Mouse (Mus musculus): Measurements from ENCODE around the gene Senp6. TPM values are rescaled to one million over a fixed set of nuclear protein-coding genes. Genes with fewer than 3 reads are reported as not detected.
"Not testable (repeated sequence)": the region's sequence is repeated elsewhere in the genome, so short reads cannot be mapped to it uniquely, and the experiment has no call there.

The Senp6 gene
- polyA plus RNA-seq, 1 experiment from 2014 or later: 43.1 TPM

GRCm38 (mm10) chr9:80067221-80068027 lies 721 bp downstream of the Senp6 start:
- Histone ChIP-seq H3K27ac (peak overlapping the region; percentile 35), H3K36me3 (ENCODE audit: inconsistent target) (no peaks in the 10 kb centered on the region), H3K79me2 (ENCODE audit: inconsistent target) (peaks cover 46% of the 10 kb centered on the region), H3K4me3 (ENCODE audit: inconsistent target) (peak overlapping the region; percentile 84)
- under 1% methylated on average over 82 of the region's 93 CpGs for WGBS (ENCODE audit: missing documents)

DNA sequence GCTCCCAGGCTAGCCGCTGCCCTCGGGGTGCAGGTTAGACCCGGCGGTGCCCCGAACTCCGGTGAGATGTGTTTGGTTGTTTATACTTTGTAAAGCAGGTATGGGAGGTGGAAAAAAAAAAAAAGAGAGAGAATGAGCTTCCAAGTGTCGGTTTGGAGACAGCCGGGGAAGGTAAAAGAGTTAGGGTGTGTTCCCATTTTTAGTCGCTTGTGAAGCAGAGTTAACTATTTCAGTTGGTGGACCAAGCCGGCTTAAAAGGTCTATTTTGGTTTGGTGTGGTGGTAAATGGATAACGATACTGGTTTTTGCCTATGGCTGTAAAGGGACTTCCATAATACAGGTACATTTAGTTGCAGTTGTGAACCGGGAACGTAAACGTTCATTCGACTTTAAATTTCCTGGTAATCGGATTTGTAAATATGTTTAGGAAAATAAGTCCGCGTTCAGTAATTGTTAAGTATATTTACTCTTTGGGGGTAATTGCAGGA lies 1.4 kb downstream of the Senp6 start:
- H3K4me3 ChIP-seq (ENCODE audit: inconsistent target): peak overlapping the region; percentile 84
- H3K79me2 ChIP-seq (ENCODE audit: inconsistent target): peaks cover 53% of the 10 kb centered on the region
- H3K27ac ChIP-seq: peak overlapping the region; percentile 35
- no peaks in the 10 kb centered on the region for H3K36me3 ChIP-seq (ENCODE audit: inconsistent target)
- under 1% methylated on average over 13 of the region's 18 CpGs for WGBS (ENCODE audit: missing documents)

DNA sequence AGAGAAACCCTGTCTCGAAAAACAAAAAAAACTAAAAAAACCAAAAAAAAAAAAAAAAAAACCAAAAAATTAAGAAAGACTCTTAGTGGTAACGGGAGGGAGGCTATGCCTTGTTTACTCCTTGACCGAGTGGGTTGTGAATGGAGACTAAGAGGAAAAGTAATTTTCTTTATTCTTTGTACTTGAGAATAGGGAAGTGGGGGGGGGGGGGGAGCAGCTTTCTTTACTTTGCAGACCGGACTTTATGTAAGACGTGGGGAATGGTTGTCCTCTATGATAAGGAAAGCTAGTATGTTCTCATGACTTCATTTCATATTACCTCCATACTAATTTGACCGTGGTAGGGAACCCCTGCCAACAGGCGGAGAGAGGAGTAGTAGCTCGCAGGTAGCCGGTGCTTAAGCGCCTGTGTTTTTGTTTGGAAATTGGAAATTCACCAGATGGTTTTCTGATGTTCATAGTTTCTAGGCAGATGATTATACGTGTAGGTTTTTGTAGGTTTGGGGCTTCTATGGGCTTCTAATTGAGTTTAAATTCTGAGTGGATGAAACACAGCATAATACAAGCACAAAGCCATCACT lies 2.1 kb downstream of the Senp6 start:
- peak overlapping the region; percentile 84 for H3K4me3 ChIP-seq (ENCODE audit: inconsistent target)
- no peaks in the 10 kb centered on the region for H3K36me3 ChIP-seq (ENCODE audit: inconsistent target)
- H3K27ac ChIP-seq: no peak overlapping the region
- peaks cover 60% of the 10 kb centered on the region for H3K79me2 ChIP-seq (ENCODE audit: inconsistent target)
- WGBS (ENCODE audit: missing documents): 7% methylated on average over 9 of the region's 11 CpGs

DNA sequence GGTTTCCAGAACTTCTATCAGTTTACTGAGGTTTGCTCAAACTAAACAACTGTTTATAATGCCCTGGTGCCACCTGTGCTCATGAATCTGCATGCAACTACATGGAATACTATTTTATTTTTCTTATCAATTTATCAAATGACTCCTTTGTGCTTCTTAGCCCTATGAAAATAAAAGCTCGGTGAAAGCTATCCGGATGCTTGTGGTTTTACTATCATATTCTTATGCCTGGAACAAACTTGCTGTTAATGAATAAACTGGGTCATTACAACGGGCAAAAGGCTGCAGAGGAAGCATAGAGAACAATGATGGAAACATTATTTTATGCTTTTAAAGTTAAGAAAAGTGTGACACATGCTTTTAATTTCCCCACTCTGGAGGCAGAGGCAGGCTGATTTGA lies 3.3 kb downstream of the Senp6 start:
- Histone ChIP-seq H3K27ac (no peak overlapping the region), H3K4me3 (ENCODE audit: inconsistent target) (no peak overlapping the region), H3K36me3 (ENCODE audit: inconsistent target) (no peaks in the 10 kb centered on the region), H3K79me2 (ENCODE audit: inconsistent target) (peaks cover 72% of the 10 kb centered on the region)
- WGBS (ENCODE audit: missing documents): 44% methylated on average over 3 of the region's 3 CpGs

DNA sequence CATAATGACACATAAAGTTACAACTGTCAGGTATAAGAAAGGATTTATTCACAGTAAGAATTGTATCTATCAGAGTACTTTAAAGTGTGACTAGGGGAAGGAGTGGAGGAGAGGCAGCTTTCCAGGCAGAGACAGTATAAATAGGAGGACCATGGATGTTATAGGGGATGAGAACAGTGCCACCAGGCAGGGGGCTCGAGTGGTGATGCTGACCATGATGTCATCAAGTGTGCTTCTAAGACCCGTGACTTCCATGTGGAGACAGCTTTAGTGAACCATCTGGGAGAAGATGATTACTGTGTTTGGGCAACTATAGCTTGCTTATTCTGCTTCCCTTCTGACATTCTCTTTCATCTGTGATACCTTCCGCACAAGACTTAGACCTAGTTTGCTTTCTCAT lies 4.9 kb downstream of the Senp6 start:
- WGBS (ENCODE audit: missing documents): 61% methylated on average over 3 of the region's 3 CpGs
- H3K27ac ChIP-seq: no peak overlapping the region
- H3K36me3 ChIP-seq (ENCODE audit: inconsistent target): no peaks in the 10 kb centered on the region
- peaks cover 88% of the 10 kb centered on the region for H3K79me2 ChIP-seq (ENCODE audit: inconsistent target)
- no peak overlapping the region for H3K4me3 ChIP-seq (ENCODE audit: inconsistent target)

GRCm38 (mm10) chr9:80074067-80074466 lies 7.4 kb downstream of the Senp6 start:
- Histone ChIP-seq H3K36me3 (ENCODE audit: inconsistent target) (no peaks in the 10 kb centered on the region), H3K27ac (no peak overlapping the region)
- WGBS (ENCODE audit: missing documents): 93% methylated on average over 1 of the region's 1 CpGs

GRCm38 (mm10) chr9:80074949-80075348 lies 8.2 kb downstream of the Senp6 start:
- peaks cover 100% of the 10 kb centered on the region for H3K79me2 ChIP-seq (ENCODE audit: inconsistent target)
- no peak overlapping the region for H3K4me3 ChIP-seq (ENCODE audit: inconsistent target)
- no peaks in the 10 kb centered on the region for H3K36me3 ChIP-seq (ENCODE audit: inconsistent target)
- no peak overlapping the region for H3K27ac ChIP-seq

More at GRCm38 (mm10) chr9:80074067-80074466, 7.4 kb downstream of the Senp6 start:
- Histone ChIP-seq H3K79me2 (ENCODE audit: inconsistent target) (peaks cover 100% of the 10 kb centered on the region), H3K4me3 (ENCODE audit: inconsistent target) (no peak overlapping the region)

- 58% methylated on average over 1 of the region's 1 CpGs for WGBS (ENCODE audit: missing documents)
- peaks cover 100% of the 10 kb centered on the region for H3K79me2 ChIP-seq (ENCODE audit: inconsistent target)
- H3K4me3 ChIP-seq (ENCODE audit: inconsistent target): no peak overlapping the region
- H3K36me3 ChIP-seq (ENCODE audit: inconsistent target): no peaks in the 10 kb centered on the region
- no peak overlapping the region for H3K27ac ChIP-seq
These were observed 14.2 kb downstream of the Senp6 start for GRCm38 (mm10) chr9:80080941-80081340.

GRCm38 (mm10) chr9:80084429-80085092 lies 17.9 kb downstream of the Senp6 start:
- 89% methylated on average over 10 of the region's 10 CpGs for WGBS (ENCODE audit: missing documents)
- no peak overlapping the region for H3K4me3 ChIP-seq (ENCODE audit: inconsistent target)
- peaks cover 100% of the 10 kb centered on the region for H3K79me2 ChIP-seq (ENCODE audit: inconsistent target)
- H3K36me3 ChIP-seq (ENCODE audit: inconsistent target): no peaks in the 10 kb centered on the region
- H3K27ac ChIP-seq: no peak overlapping the region

DNA sequence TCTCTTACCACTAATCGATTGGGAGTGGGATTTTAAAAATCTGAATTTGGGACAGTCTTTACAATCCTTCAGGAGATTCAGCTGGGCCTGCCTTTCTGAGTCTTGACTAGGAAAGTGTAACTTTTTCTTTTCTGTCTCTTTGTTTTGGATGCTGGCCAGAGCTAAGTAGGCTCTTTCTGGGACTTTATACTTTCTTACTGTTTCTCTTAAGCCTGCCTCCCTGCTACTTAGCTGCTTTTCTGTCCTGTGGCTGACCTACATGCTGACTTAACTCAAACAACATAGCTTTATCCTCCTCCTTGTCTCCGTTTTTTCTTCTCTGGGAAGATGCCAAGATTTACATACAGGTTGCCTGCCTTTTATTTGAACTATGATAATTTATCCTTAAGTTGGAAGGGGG lies 19.0 kb downstream of the Senp6 start:
- H3K36me3 ChIP-seq (ENCODE audit: inconsistent target): no peaks in the 10 kb centered on the region
- no peak overlapping the region for H3K27ac ChIP-seq
- 80% methylated on average over 2 of the region's 2 CpGs for WGBS (ENCODE audit: missing documents)
- peaks cover 100% of the 10 kb centered on the region for H3K79me2 ChIP-seq (ENCODE audit: inconsistent target)
- no peak overlapping the region for H3K4me3 ChIP-seq (ENCODE audit: inconsistent target)

GRCm38 (mm10) chr9:80086272-80086966 lies 19.7 kb downstream of the Senp6 start:
- H3K79me2 ChIP-seq (ENCODE audit: inconsistent target): peaks cover 100% of the 10 kb centered on the region
- 58% methylated on average over 5 of the region's 6 CpGs for WGBS (ENCODE audit: missing documents)
- not testable (repeated sequence) for H3K27ac ChIP-seq; H3K36me3 ChIP-seq (ENCODE audit: inconsistent target); H3K4me3 ChIP-seq (ENCODE audit: inconsistent target)

GRCm38 (mm10) chr9:80089409-80089808 lies 22.7 kb downstream of the Senp6 start:
- WGBS (ENCODE audit: missing documents): 90% methylated on average over 3 of the region's 3 CpGs
- H3K36me3 ChIP-seq (ENCODE audit: inconsistent target): 0 out of 2 replicates have a peak, but pooled peaks cover 7% of the 10 kb centered on the region
- H3K4me3 ChIP-seq (ENCODE audit: inconsistent target): no peak overlapping the region
- H3K27ac ChIP-seq: no peak overlapping the region
- peaks cover 83% of the 10 kb centered on the region for H3K79me2 ChIP-seq (ENCODE audit: inconsistent target)

DNA sequence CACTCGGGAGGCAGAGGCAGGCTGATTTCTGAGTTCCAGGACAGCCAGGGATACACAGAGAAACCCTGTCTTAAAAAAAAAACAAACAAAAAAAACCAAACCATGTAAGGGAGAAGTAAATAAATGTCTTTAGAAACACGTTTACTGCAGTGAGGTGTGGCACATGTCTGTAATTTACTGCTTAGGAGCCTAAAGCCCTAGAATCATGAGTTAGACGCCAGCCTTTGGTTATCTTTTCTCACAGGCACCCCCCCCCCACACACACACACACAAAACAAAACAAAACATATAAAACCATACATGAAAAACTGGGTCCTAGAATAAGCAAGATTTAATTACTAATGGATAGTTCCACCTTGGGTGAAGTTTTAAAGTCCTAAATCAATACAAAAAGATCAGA lies 29.6 kb downstream of the Senp6 start:
- 89% methylated on average over 3 of the region's 3 CpGs for WGBS (ENCODE audit: missing documents)
- H3K27ac ChIP-seq: no peak overlapping the region
- H3K36me3 ChIP-seq (ENCODE audit: inconsistent target): 0 out of 2 replicates have a peak, but pooled peaks cover 7% of the 10 kb centered on the region
- H3K79me2 ChIP-seq (ENCODE audit: inconsistent target): peaks cover 14% of the 10 kb centered on the region; the same call in 1 of the 2 replicates
- H3K4me3 ChIP-seq (ENCODE audit: inconsistent target): no peak overlapping the region

DNA sequence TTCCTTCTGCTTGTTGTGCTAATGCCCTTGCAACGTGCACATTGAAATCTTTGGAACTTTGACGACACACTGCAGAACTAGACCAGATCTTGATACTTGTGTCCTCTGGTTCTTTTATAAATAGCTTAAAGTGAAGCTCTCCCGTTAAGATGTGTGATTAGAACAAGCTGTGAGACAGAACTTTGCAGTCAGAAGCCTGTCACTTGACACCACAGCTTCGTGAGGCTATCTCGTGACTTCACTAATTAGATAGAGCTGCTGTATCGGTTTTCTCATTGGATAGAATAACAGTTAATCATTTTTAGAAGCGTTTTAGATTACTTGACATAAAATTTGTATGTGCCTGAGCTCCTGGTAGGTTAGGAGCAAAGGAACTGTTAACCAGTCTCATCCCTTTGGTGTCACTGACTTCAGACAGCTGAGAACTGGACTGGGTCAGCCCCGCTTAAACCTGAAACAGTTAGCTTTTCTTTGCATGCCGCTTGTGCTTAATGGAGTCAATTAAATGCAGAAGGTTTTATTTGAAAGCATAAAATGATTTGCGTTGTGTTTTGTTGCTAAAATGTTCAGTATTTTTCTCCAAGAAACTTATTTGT lies 79.4 kb downstream of the Senp6 start:
- WGBS (ENCODE audit: missing documents): 92% methylated on average over 10 of the region's 10 CpGs
- Histone ChIP-seq H3K4me3 (ENCODE audit: inconsistent target) (no peak overlapping the region), H3K36me3 (ENCODE audit: inconsistent target) (peaks cover 32% of the 10 kb centered on the region), H3K27ac (no peak overlapping the region), H3K79me2 (ENCODE audit: inconsistent target) (no peaks in the 10 kb centered on the region)

All from macrophage (primary cell).